Mouse (Mus musculus): ENCODE results near the gene Erc2.

DNA sequence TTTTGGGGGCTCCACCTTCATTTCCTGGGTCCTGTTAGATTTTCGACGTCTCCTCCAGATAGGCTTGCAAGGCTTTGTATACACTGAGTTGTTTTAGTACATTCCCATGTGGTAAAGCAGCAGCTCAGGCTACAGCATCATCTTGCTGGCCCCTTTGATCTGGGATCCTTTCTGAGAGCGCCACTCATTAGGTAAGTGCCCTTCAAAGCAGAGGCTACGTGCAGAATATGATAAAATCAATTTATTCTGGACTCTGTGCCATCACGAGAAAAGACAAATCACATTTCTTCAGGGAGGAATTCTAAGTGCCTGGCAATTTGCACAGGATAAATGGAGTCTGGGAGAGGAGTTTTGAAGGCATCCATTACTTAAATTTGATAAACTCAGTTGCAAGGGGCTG lies 525.0 kb downstream of the Erc2 start:
- TF ChIP-seq CTCF (conservative IDR thresholded peaks at IDR 0.05; ENCODE audit: low read length) (no peak), NANOG (IDR thresholded peaks at IDR 0.05; ENCODE audit: borderline replicate concordance, low read length) (no peak), POU5F1 (IDR thresholded peaks at IDR 0.05; ENCODE audit: borderline replicate concordance, low read length) (no peak)

Measured in E14TG2a.4 (cell line).